Mouse (Mus musculus) ES-E14 (cell line): Measurements from ENCODE around the gene Adcy5. TPM values are rescaled to one million over a fixed set of nuclear protein-coding genes. Genes with fewer than 3 reads are reported as not detected.

Experiments used
- DNase-seq: peaks from one replicate; pipeline ENCODE4 v3.0.0-alpha.2; 2013; ENCODE audit warnings: low read depth, low spot score
- H3K27ac ChIP-seq: 2 replicates; pipeline ENCODE4 v1.5.1; 2012; ENCODE audit warnings: low read depth, mild to moderate bottlenecking, low read length, moderate library complexity, mixed read lengths; ENCODE audit not compliant: poor library complexity, insufficient read depth, severe bottlenecking
- H3K36me3 ChIP-seq: 2 replicates; pipeline ENCODE4 v1.6.1; 2012; ENCODE audit warnings: mild to moderate bottlenecking, low read length, moderate library complexity, mixed read lengths; ENCODE audit not compliant: control insufficient read depth, poor library complexity, insufficient read depth, severe bottlenecking
- H3K4me1 ChIP-seq, 2 experiments: fragments of 150-350 bp in 1 of 2; sonication (generic) in 1 of 2; 2 replicates each; pipeline ENCODE4 v1.6.1; 2012; ENCODE audit warnings: low read length in 2 of 2, mild to moderate bottlenecking in 1 of 2, mixed read lengths in 1 of 2; ENCODE audit not compliant: control insufficient read depth in 2 of 2, insufficient read depth in 2 of 2, poor library complexity in 1 of 2
- H3K4me3 ChIP-seq, 2 experiments: fragments of 150-350 bp in 1 of 2; sonication (generic) in 1 of 2; 2 replicates each; pipeline ENCODE4 v1.5.1; 2012; ENCODE audit warnings: low read length in 2 of 2, low read depth in 1 of 2, mild to moderate bottlenecking in 1 of 2, mixed read lengths in 1 of 2; ENCODE audit not compliant: insufficient read depth in 1 of 2, poor library complexity in 1 of 2, severe bottlenecking in 1 of 2
- H3K9ac ChIP-seq: 2 replicates; pipeline ENCODE4 v1.6.1; 2012; ENCODE audit warnings: low read depth, mild to moderate bottlenecking, low read length, mixed read lengths; ENCODE audit not compliant: poor library complexity, insufficient read depth, severe bottlenecking
- H3K9me3 ChIP-seq: fragments of 150-350 bp; sonication (generic); 2 replicates; pipeline ENCODE4 v1.6.1; 2012; ENCODE audit warnings: low read depth, mild to moderate bottlenecking, low read length; ENCODE audit not compliant: control insufficient read depth, insufficient read depth
- CHD2 ChIP-seq: IDR thresholded peaks from 2 replicates; pipeline ENCODE4 v1.6.1; 2014; ENCODE audit warnings: mild to moderate bottlenecking, low read depth, low read length, inconsistent platforms
- HCFC1 ChIP-seq: IDR thresholded peaks from 2 replicates; pipeline ENCODE4 v1.6.1; 2012; ENCODE audit warnings: low read length, inconsistent platforms, borderline replicate concordance; ENCODE audit not compliant: insufficient read depth
- MAFK ChIP-seq: IDR thresholded peaks from 2 replicates; pipeline ENCODE4 v1.6.1; 2014; ENCODE audit warnings: mild to moderate bottlenecking, low read depth, low read length, inconsistent platforms; ENCODE audit not compliant: insufficient read depth
- ZC3H11A ChIP-seq: IDR thresholded peaks from 2 replicates; pipeline ENCODE4 v1.6.1; 2012; ENCODE audit warnings: low read depth, mild to moderate bottlenecking, inconsistent platforms, low read length, borderline replicate concordance
- ZNF384 ChIP-seq: IDR thresholded peaks from 2 replicates; pipeline ENCODE4 v1.6.1; 2012; ENCODE audit warnings: low read depth, low read length, inconsistent platforms
- in situ Hi-C, 2 experiments: fragments of 600-800 bp; cut with MboI; formaldehyde crosslinking; loops; one replicate each; pipeline ENCODE4 v1.15.1; 2025; ENCODE audit warnings: low sequenced_read_pairs in 2 of 2, inconsistent platforms in 1 of 2; ENCODE audit not compliant: unreplicated experiment in 2 of 2
- total RNA-seq: library from RNA; depleted of rRNA; stranded (reverse); fragments of 300-350 nt; gene quantifications from 2 replicates; pipeline ENCODE4 v1.2.3, GENCODE M21; 2012

Gene Adcy5
- total RNA-seq, 1 experiment, result 0.85 TPM

DNA sequence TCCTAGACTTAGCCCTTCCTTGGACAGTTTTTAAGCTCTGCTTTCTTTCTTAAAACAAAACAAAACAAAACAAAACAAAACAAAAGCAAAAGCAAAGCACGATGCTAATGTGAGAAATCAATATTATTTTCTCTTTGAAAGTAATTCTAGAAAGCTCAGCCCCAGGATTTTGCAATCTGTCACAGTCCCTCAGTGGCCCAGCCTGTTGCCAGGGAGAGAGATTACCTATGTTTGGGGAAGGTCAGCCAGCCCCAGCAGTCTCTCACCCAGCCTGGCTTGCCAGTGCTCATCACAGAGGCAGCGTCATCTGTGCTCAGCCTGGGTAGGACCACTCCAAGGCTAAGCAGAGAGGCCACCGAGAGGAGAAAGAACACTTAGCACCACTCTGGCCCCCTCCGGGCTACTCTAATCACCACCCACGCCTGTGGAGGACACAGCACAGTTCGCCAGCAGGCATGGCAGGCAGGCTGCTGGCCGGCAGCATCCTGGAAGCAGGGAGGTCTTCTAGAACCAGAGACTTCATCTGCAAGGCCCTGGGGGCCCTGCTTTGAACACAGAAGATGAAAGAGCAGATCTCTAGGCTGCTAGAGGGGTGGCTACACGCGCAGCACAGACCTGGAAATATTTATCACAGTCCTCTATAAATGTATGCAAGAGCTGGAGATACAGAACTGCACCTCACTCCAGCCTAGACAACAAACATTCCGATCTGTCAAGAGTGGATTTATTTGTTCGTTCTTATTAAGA is 14.6 kb upstream of the Adcy5 start:
- TF ChIP-seq ZNF384, result no peak
- no peak for TF ChIP-seq ZC3H11A
- TF ChIP-seq MAFK, result no peak
- no peak for TF ChIP-seq HCFC1
- TF ChIP-seq CHD2, result no peak
- Histone ChIP-seq H3K9ac (no peak overlapping the region), H3K4me1 (no peaks in the 10 kb centered on the region), H3K4me3 (no peak overlapping the region), H3K9me3 (0 out of 2 replicates have a peak, but pooled peaks cover 1% of the 10 kb centered on the region), H3K27ac (no peak overlapping the region), H3K36me3 (no peaks in the 10 kb centered on the region)
- in situ Hi-C loops, result no loop called here
- DNase-seq, result no peak

DNA sequence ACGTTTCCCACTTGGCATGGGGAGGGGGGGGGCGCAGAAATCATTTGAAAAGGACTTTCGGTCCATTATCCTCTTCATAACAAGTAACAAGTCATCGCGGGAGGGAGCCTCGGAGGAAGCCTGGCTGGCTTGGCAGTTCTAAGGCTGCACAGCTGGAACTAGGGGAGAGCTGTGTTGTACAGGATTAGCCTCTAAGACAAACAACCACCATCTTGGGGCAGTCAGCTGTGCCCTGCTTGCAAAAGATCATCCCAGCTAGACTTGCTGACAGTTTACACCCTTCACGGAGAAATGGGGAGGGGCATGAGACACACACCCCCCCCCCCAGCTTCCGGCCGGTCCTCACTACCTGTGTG is 14.1 kb upstream of the Adcy5 start:
- H3K27ac ChIP-seq, result no peak overlapping the region
- in situ Hi-C loops, result no loop called here

DNA sequence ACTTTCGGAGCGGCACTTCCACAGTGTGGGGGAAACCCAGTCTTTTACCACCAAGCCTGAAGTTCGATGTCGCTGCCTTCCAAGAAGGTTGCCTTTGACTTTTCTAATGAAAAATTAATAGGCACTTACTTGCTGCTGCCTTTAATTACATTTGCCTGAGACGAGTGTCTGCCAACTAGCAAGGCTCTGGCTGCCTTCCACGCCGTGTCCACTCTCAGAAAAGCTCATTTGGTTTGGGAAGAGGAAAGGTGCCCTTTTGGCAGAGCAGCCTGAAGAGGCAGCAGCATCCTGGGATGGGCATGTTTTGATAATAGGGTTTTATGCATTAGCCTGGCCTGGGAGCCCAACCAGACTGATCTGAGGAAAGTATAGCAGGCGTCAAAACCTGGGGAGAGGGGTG is 12.8 kb upstream of the Adcy5 start:
- no peak overlapping the region for H3K27ac ChIP-seq
- in situ Hi-C loops, result no loop called here
- H3K9me3 ChIP-seq, result 0 out of 2 replicates have a peak, but pooled peaks cover 3% of the 10 kb centered on the region
- H3K4me1 ChIP-seq, result peaks cover 1 to 2% of the 10 kb centered on the region in 2 experiments; a peak in 2 of 4 replicates
- TF ChIP-seq ZC3H11A, result no peak
- TF ChIP-seq ZNF384, result no peak
- no peak for TF ChIP-seq MAFK
- TF ChIP-seq CHD2, result no peak
- TF ChIP-seq HCFC1, result no peak
- no peaks in the 10 kb centered on the region for H3K36me3 ChIP-seq
- H3K9ac ChIP-seq, result no peak overlapping the region
- no peak overlapping the region for H3K4me3 ChIP-seq
- no peak for DNase-seq

More for the DNA sequence above, 14.1 kb upstream of the Adcy5 start:
- TF ChIP-seq HCFC1 (no peak), ZNF384 (no peak), ZC3H11A (no peak), MAFK (no peak), CHD2 (no peak)
- no peak overlapping the region for H3K4me3 ChIP-seq
- 0 out of 2 replicates have a peak, but pooled peaks cover 3% of the 10 kb centered on the region for H3K9me3 ChIP-seq
- no peak overlapping the region for H3K9ac ChIP-seq
- no peaks in the 10 kb centered on the region for H3K4me1 ChIP-seq
- no peaks in the 10 kb centered on the region for H3K36me3 ChIP-seq
- DNase-seq, result no peak

DNA sequence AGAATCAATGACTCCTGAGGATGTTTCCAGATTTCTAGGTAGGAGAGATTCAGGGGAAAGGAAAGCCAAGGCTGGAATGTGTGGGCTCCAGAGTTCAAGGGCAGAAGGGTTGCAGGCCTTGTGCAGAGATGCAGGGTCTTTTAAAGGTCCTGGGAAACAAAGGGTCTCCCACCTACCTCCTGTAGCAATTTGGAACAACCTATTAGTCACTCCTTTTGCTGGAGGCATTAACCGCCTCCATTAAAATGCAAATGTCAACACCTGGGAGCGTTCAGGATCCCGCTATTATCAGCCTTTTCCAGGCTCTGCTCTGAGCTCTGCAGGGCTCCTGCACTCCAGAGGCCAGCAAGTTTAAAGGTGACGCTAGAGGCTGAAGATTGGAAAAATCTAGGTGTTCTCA is 8.5 kb upstream of the Adcy5 start:
- Histone ChIP-seq H3K36me3 (no peaks in the 10 kb centered on the region), H3K27ac (peak overlapping the region; percentile 17; the same call in 1 of the 2 replicates), H3K4me3 (no peak overlapping the region), H3K9ac (no peak overlapping the region), H3K9me3 (0 out of 2 replicates have a peak, but pooled peaks cover 3% of the 10 kb centered on the region), H3K4me1 (peaks cover 2% of the 10 kb centered on the region in 2 experiments; a peak in 2 of 4 replicates)
- in situ Hi-C loops, result no loop called here
- 0 out of 2 replicates have a peak, but pooled peaks have one; percentile 7 for TF ChIP-seq MAFK
- TF ChIP-seq CHD2, result peak; percentile 71
- no peak for TF ChIP-seq ZC3H11A
- TF ChIP-seq HCFC1, result no peak
- TF ChIP-seq ZNF384, result no peak
- DNase-seq, result peak; percentile 84
